Mouse (Mus musculus) hindbrain, embryonic 12.5 days (tissue): ENCODE results near the gene Supt16. TPM values are rescaled to one million over a fixed set of nuclear protein-coding genes. Genes with fewer than 3 reads are reported as not detected.
A peak's percentile ranks its signal among the peaks of the same experiment; 100 is the strongest.

Experiments
- ATAC-seq: fragments of 200-750 bp; cut with Nextera tagmentation; 2 replicates; pipeline ENCODE4 v1.8.0; 2017; ENCODE audit warnings: moderate TSS enrichment; ENCODE audit not compliant: low FRiP score
- H3K27ac ChIP-seq: fragments of 300-500 bp; sonication (generic); 2 replicates; pipeline ENCODE4 v1.5.1; 2016; ENCODE audit warnings: mild to moderate bottlenecking
- H3K27me3 ChIP-seq: fragments of 300-500 bp; sonication (generic); 2 replicates; pipeline ENCODE4 v1.6.1; 2016; ENCODE audit warnings: mild to moderate bottlenecking
- H3K36me3 ChIP-seq: fragments of 300-500 bp; sonication (generic); 2 replicates; pipeline ENCODE4 v1.6.1; 2016; ENCODE audit warnings: mild to moderate bottlenecking
- H3K4me1 ChIP-seq: fragments of 300-500 bp; sonication (generic); 2 replicates; pipeline ENCODE4 v1.6.1; 2016
- H3K4me2 ChIP-seq: fragments of 300-500 bp; sonication (generic); replicated peaks from 2 replicates; pipeline ENCODE4 v1.6.1; 2016; ENCODE audit warnings: mild to moderate bottlenecking
- H3K4me3 ChIP-seq: fragments of 300-500 bp; sonication (generic); 2 replicates; pipeline ENCODE4 v1.5.1; 2016; ENCODE audit warnings: mild to moderate bottlenecking
- H3K9ac ChIP-seq: fragments of 300-500 bp; sonication (generic); 2 replicates; pipeline ENCODE4 v1.6.1; 2016; ENCODE audit warnings: mild to moderate bottlenecking, moderate library complexity
- H3K9me3 ChIP-seq: fragments of 300-500 bp; sonication (generic); replicated peaks from 2 replicates; pipeline ENCODE4 v1.6.1; 2016; ENCODE audit warnings: mild to moderate bottlenecking
- WGBS: fragments of 180-500 bp; shearing (Covaris S2); methylation state at CpG from one replicate; pipeline ENCODE4 v1.1.7; 2016; 5-methylcytosine and 5-hydroxymethylcytosine counted together
- polyA plus RNA-seq: library from polyadenylated mRNA; unstranded; fragments of >200 nt; fragmentation: Nextera tagmentation; extraction: Ambion mirVana; gene quantifications from 2 replicates; pipeline ENCODE4 v1.2.1, GENCODE M21; 2016

The Supt16 gene
- polyA plus RNA-seq, 1 experiment from 2014 or later, result 72.3 TPM

- no peaks in the 10 kb centered on the region for H3K27me3 ChIP-seq
- H3K9ac ChIP-seq, result peak overlapping the region; percentile 99; the same call in 1 of the 2 replicates
- H3K9me3 ChIP-seq, result no peaks in the 10 kb centered on the region
- 11% methylated on average over 3 of the region's 3 CpGs for WGBS
- peak overlapping the region; percentile 75 for H3K4me2 ChIP-seq
- H3K4me1 ChIP-seq, result peaks cover 17% of the 10 kb centered on the region
- H3K4me3 ChIP-seq, result peak overlapping the region; percentile 98
- H3K36me3 ChIP-seq, result peaks cover 31% of the 10 kb centered on the region
- no peak for ATAC-seq
- no peak overlapping the region for H3K27ac ChIP-seq
These were observed 1.5 kb downstream of the Supt16 start for GRCm38 (mm10) chr14:52195691-52196090.

GRCm38 (mm10) chr14:52190740-52191359 lies 6.4 kb downstream of the Supt16 start:
- no peak overlapping the region for H3K4me3 ChIP-seq

GRCm38 (mm10) chr14:52189519-52189918 lies 7.7 kb downstream of the Supt16 start:
- peaks cover 11% of the 10 kb centered on the region for H3K36me3 ChIP-seq
- no peak overlapping the region for H3K27ac ChIP-seq
- H3K4me1 ChIP-seq, result no peaks in the 10 kb centered on the region
- H3K4me3 ChIP-seq, result no peak overlapping the region
- no peak overlapping the region for H3K9ac ChIP-seq
- no peak overlapping the region for H3K4me2 ChIP-seq
- H3K9me3 ChIP-seq, result no peaks in the 10 kb centered on the region
- ATAC-seq, result no peak
- 91% methylated on average over 2 of the region's 2 CpGs for WGBS
- H3K27me3 ChIP-seq, result no peaks in the 10 kb centered on the region

More at GRCm38 (mm10) chr14:52190740-52191359, 6.4 kb downstream of the Supt16 start:
- Histone ChIP-seq H3K9ac (no peak overlapping the region), H3K4me2 (no peak overlapping the region), H3K9me3 (no peaks in the 10 kb centered on the region), H3K27me3 (no peaks in the 10 kb centered on the region), H3K4me1 (peaks cover 8% of the 10 kb centered on the region), H3K27ac (no peak overlapping the region), H3K36me3 (peaks cover 11% of the 10 kb centered on the region)
- ATAC-seq, result no peak

- Histone ChIP-seq H3K27me3 (no peaks in the 10 kb centered on the region), H3K36me3 (peaks cover 11% of the 10 kb centered on the region), H3K27ac (no peak overlapping the region), H3K4me2 (no peak overlapping the region), H3K4me1 (no peaks in the 10 kb centered on the region), H3K9ac (no peak overlapping the region), H3K4me3 (no peak overlapping the region), H3K9me3 (no peaks in the 10 kb centered on the region)
- ATAC-seq, result no peak
- 100% methylated on average over 1 of the region's 1 CpGs for WGBS
These were observed 8.4 kb downstream of the Supt16 start for GRCm38 (mm10) chr14:52188788-52189187.

GRCm38 (mm10) chr14:52166571-52166970 lies 30.6 kb downstream of the Supt16 start:
- WGBS, result 92% methylated on average over 2 of the region's 2 CpGs
- ATAC-seq, result no peak
- no peaks in the 10 kb centered on the region for H3K27me3 ChIP-seq
- no peak overlapping the region for H3K27ac ChIP-seq
- no peak overlapping the region for H3K9ac ChIP-seq
- H3K36me3 ChIP-seq, result peaks cover 75% of the 10 kb centered on the region
- H3K4me3 ChIP-seq, result no peak overlapping the region
- no peaks in the 10 kb centered on the region for H3K4me1 ChIP-seq
- no peak overlapping the region for H3K4me2 ChIP-seq
- H3K9me3 ChIP-seq, result no peaks in the 10 kb centered on the region

- no peaks in the 10 kb centered on the region for H3K27me3 ChIP-seq
- H3K4me1 ChIP-seq, result no peaks in the 10 kb centered on the region
- 93% methylated on average over 6 of the region's 6 CpGs for WGBS
- no peak overlapping the region for H3K4me2 ChIP-seq
- H3K27ac ChIP-seq, result no peak overlapping the region
- no peaks in the 10 kb centered on the region for H3K9me3 ChIP-seq
- ATAC-seq, result no peak
- H3K4me3 ChIP-seq, result no peak overlapping the region
- H3K36me3 ChIP-seq, result peaks cover 77% of the 10 kb centered on the region
- no peak overlapping the region for H3K9ac ChIP-seq
These were observed 36.3 kb downstream of the Supt16 start for GRCm38 (mm10) chr14:52160911-52161310.

- 89% methylated on average over 2 of the region's 2 CpGs for WGBS
- Histone ChIP-seq H3K9ac (no peak overlapping the region), H3K4me1 (peaks cover 4% of the 10 kb centered on the region; the same call in 1 of the 2 replicates), H3K27me3 (no peaks in the 10 kb centered on the region), H3K4me2 (no peak overlapping the region), H3K27ac (no peak overlapping the region), H3K36me3 (peaks cover 25% of the 10 kb centered on the region), H3K9me3 (no peaks in the 10 kb centered on the region), H3K4me3 (no peak overlapping the region)
- no peak for ATAC-seq
These were observed 42.2 kb downstream of the Supt16 start for GRCm38 (mm10) chr14:52155008-52155407.

GRCm38 (mm10) chr14:52152613-52153012 lies 44.6 kb downstream of the Supt16 start:
- WGBS, result 35% methylated on average over 3 of the region's 3 CpGs
- Histone ChIP-seq H3K9ac (no peak overlapping the region), H3K9me3 (no peaks in the 10 kb centered on the region), H3K4me1 (peaks cover 4% of the 10 kb centered on the region; the same call in 1 of the 2 replicates), H3K4me3 (no peak overlapping the region), H3K27ac (no peak overlapping the region), H3K4me2 (no peak overlapping the region), H3K27me3 (no peaks in the 10 kb centered on the region), H3K36me3 (0 out of 2 replicates have a peak, but pooled peaks cover under 1% of the 10 kb centered on the region)
- ATAC-seq, result no peak

- Histone ChIP-seq H3K4me1 (peaks cover 4% of the 10 kb centered on the region; the same call in 1 of the 2 replicates), H3K9ac (no peak overlapping the region)
These were observed 45.0 kb downstream of the Supt16 start for GRCm38 (mm10) chr14:52152179-52152578.

GRCm38 (mm10) chr14:52149888-52150287 lies 47.3 kb downstream of the Supt16 start:
- H3K36me3 ChIP-seq, result no peaks in the 10 kb centered on the region
- WGBS, result 61% methylated on average over 4 of the region's 4 CpGs
- no peak overlapping the region for H3K4me2 ChIP-seq
- ATAC-seq, result no peak
- peaks cover 4% of the 10 kb centered on the region; the same call in 1 of the 2 replicates for H3K4me1 ChIP-seq
- no peaks in the 10 kb centered on the region for H3K27me3 ChIP-seq
- H3K27ac ChIP-seq, result no peak overlapping the region
- no peak overlapping the region for H3K4me3 ChIP-seq
- no peak overlapping the region for H3K9ac ChIP-seq
- no peaks in the 10 kb centered on the region for H3K9me3 ChIP-seq

More at GRCm38 (mm10) chr14:52152179-52152578, 45.0 kb downstream of the Supt16 start:
- Histone ChIP-seq H3K27me3 (no peaks in the 10 kb centered on the region), H3K9me3 (no peaks in the 10 kb centered on the region), H3K36me3 (no peaks in the 10 kb centered on the region), H3K4me3 (no peak overlapping the region), H3K4me2 (0 out of 2 replicates have a peak overlapping the region, but pooled peaks have one; percentile 15), H3K27ac (no peak overlapping the region)
- ATAC-seq, result no peak
- 28% methylated on average over 7 of the region's 7 CpGs for WGBS

- 61% methylated on average over 4 of the region's 4 CpGs for WGBS
- H3K4me3 ChIP-seq, result no peak overlapping the region
These were observed 50.7 kb downstream of the Supt16 start for GRCm38 (mm10) chr14:52146540-52146939.

GRCm38 (mm10) chr14:52144165-52144564 lies 53.1 kb downstream of the Supt16 start:
- no peaks in the 10 kb centered on the region for H3K36me3 ChIP-seq
- WGBS, result 87% methylated on average over 4 of the region's 4 CpGs

More at GRCm38 (mm10) chr14:52146540-52146939, 50.7 kb downstream of the Supt16 start:
- Histone ChIP-seq H3K9ac (no peak overlapping the region), H3K9me3 (no peaks in the 10 kb centered on the region), H3K27ac (no peak overlapping the region), H3K4me1 (no peaks in the 10 kb centered on the region), H3K36me3 (no peaks in the 10 kb centered on the region), H3K27me3 (no peaks in the 10 kb centered on the region), H3K4me2 (no peak overlapping the region)
- no peak for ATAC-seq

More at GRCm38 (mm10) chr14:52144165-52144564, 53.1 kb downstream of the Supt16 start:
- ATAC-seq, result no peak
- Histone ChIP-seq H3K4me1 (no peaks in the 10 kb centered on the region), H3K27ac (no peak overlapping the region), H3K27me3 (no peaks in the 10 kb centered on the region), H3K4me2 (no peak overlapping the region), H3K9me3 (no peaks in the 10 kb centered on the region), H3K9ac (no peak overlapping the region), H3K4me3 (no peak overlapping the region)
